Mouse (Mus musculus) heart, embryonic 14.5 days (tissue): ENCODE measurements around the gene Ccser1. TPM values are rescaled to one million over a fixed set of nuclear protein-coding genes. Genes with fewer than 3 reads are reported as not detected.

ENCODE experiments used
- ATAC-seq: fragments of 200-750 bp; cut with Nextera tagmentation; 2 replicates; pipeline ENCODE4 v1.8.0; 2017; ENCODE audit warnings: low read depth, moderate TSS enrichment; ENCODE audit not compliant: insufficient number of reproducible peaks, insufficient read depth, low FRiP score
- H3K27ac ChIP-seq, 2 experiments: fragments of 200-500 bp in 1 of 2; fragments of 300-500 bp in 1 of 2; sonication (generic) in 1 of 2; replicated peaks in 1 of 2; 2 replicates each; pipeline ENCODE4 v1.5.1; 2012 to 2014; ENCODE audit warnings: low read depth in 2 of 2, low read length in 2 of 2, control low read depth in 1 of 2, mild to moderate bottlenecking in 1 of 2, mixed read lengths in 1 of 2; ENCODE audit not compliant: control insufficient read depth in 1 of 2, insufficient read depth in 1 of 2
- H3K27me3 ChIP-seq: fragments of 300-500 bp; sonication (generic); 2 replicates; pipeline ENCODE4 v1.6.1; 2014; ENCODE audit warnings: mild to moderate bottlenecking, low read length, control low read depth; ENCODE audit not compliant: control insufficient read depth, insufficient read depth
- H3K36me3 ChIP-seq: fragments of 300-500 bp; sonication (generic); 2 replicates; pipeline ENCODE4 v1.6.1; 2014; ENCODE audit warnings: mild to moderate bottlenecking, control low read depth, low read length, mixed read lengths; ENCODE audit not compliant: control insufficient read depth, insufficient read depth
- H3K4me1 ChIP-seq, 2 experiments: fragments of 200-500 bp in 1 of 2; fragments of 300-500 bp in 1 of 2; sonication (generic) in 1 of 2; 2 replicates each; pipeline ENCODE4 v1.6.1; 2012 to 2014; ENCODE audit warnings: low read length in 2 of 2, control low read depth in 1 of 2, mixed read lengths in 1 of 2; ENCODE audit not compliant: control insufficient read depth in 2 of 2, insufficient read depth in 2 of 2
- H3K4me2 ChIP-seq: fragments of 300-500 bp; sonication (generic); 2 replicates; pipeline ENCODE4 v1.6.1; 2014; ENCODE audit warnings: mild to moderate bottlenecking, low read length
- H3K4me3 ChIP-seq, 2 experiments: fragments of 200-500 bp in 1 of 2; fragments of 300-500 bp in 1 of 2; sonication (generic) in 1 of 2; 2 replicates each; pipeline ENCODE4 v1.5.1; 2012 to 2014; ENCODE audit warnings: low read length in 2 of 2, mild to moderate bottlenecking in 2 of 2, control low read depth in 1 of 2, low read depth in 1 of 2, moderate library complexity in 1 of 2; ENCODE audit not compliant: control insufficient read depth in 1 of 2, insufficient read depth in 1 of 2
- H3K9ac ChIP-seq: fragments of 300-500 bp; sonication (generic); 2 replicates; pipeline ENCODE4 v1.6.1; 2014; ENCODE audit warnings: mild to moderate bottlenecking, low read length
- H3K9me3 ChIP-seq: fragments of 300-500 bp; sonication (generic); 2 replicates; pipeline ENCODE4 v1.6.1; 2016; ENCODE audit warnings: low read length, control low read depth; ENCODE audit not compliant: control insufficient read depth
- WGBS: fragments of 180-500 bp; shearing (Covaris S2); extraction: QIAGEN DNeasy Blood & Tissue Kit; methylation state at CpG from one replicate; pipeline ENCODE4 v1.1.7; 2014; 5-methylcytosine and 5-hydroxymethylcytosine counted together
- polyA plus RNA-seq: library from polyadenylated mRNA; unstranded; fragments of >200 nt; fragmentation: Nextera tagmentation; extraction: Ambion mirVana; gene quantifications from 2 replicates; pipeline ENCODE4 v1.2.1, GENCODE M21; 2014

Gene Ccser1
- polyA plus RNA-seq, 1 experiment from 2014 or later = 3.7 TPM

DNA sequence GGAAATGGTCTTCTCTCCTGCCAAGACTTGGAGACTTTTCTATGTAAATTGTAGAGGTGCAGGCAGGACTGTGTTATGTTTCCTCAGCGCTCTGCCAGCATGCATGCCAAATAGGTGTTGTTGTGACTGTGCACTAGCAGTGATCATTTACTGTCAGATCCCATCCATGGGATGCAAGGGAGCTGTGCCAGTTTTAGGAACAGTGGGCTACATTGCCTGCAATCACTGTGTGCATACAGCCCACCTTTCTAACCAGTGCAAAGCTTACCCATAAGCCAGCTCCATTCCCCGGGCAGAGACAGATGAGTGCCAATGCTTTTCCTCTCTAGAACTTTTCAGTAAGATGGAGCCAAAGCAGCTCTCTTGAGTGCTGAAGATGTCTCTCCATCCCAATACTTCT is 606.6 kb downstream of the Ccser1 start:
- H3K4me2 ChIP-seq = no peak overlapping the region
- H3K27ac ChIP-seq = no peak overlapping the region
- WGBS = 89% methylated on average over 2 of the region's 2 CpGs
- no peaks in the 10 kb centered on the region for H3K9me3 ChIP-seq
- H3K27me3 ChIP-seq = no peaks in the 10 kb centered on the region
- no peak overlapping the region for H3K9ac ChIP-seq
- no peaks in the 10 kb centered on the region for H3K4me1 ChIP-seq
- no peaks in the 10 kb centered on the region for H3K36me3 ChIP-seq
- no peak for ATAC-seq
- H3K4me3 ChIP-seq = no peak overlapping the region

DNA sequence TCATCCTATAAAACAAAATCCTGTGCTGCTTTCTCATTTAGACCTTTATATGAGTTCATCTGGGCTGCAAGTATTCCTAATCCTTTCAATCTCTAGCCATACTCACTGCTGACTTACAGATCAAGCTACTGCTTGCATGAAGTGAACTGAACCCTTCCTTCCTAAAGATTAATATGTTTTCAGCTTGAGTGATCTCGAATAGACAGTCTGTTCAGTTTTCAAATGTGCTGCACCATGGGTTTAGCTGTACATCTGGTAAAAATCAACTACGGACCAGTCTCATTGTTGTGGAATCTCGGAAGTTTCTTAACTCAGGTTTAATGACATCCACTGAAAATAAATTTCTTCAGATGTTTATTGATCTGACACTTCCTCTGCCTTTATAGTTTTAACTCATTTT is 620.8 kb downstream of the Ccser1 start:
- Histone ChIP-seq H3K36me3 (no peaks in the 10 kb centered on the region), H3K4me1 (no peaks in the 10 kb centered on the region), H3K27ac (no peak overlapping the region), H3K9ac (no peak overlapping the region), H3K27me3 (no peaks in the 10 kb centered on the region), H3K4me2 (no peak overlapping the region), H3K9me3 (no peaks in the 10 kb centered on the region), H3K4me3 (no peak overlapping the region)
- 70% methylated on average over 3 of the region's 3 CpGs for WGBS
- ATAC-seq = no peak

DNA sequence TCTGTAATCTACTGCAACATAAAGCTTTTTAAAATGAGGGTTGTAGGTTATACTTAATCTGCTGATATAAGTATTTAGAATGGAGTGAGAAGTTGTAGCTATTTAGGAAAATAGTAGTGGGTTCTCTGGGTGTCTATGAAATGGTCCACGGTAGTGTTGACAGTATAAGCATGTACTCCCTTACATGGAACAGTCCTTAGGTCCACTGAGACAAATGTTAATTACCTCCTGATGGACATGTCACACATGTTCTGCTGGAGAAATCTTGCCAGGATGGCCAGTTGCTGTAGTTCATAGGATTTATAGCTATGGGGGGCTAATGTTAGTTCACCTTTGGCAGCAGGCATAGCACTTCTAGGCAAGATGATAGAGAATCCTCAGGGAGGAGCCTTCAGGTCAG is 625.4 kb downstream of the Ccser1 start:
- Histone ChIP-seq H3K27me3 (no peaks in the 10 kb centered on the region), H3K36me3 (no peaks in the 10 kb centered on the region), H3K4me2 (no peak overlapping the region), H3K9ac (no peak overlapping the region), H3K9me3 (no peaks in the 10 kb centered on the region), H3K27ac (no peak overlapping the region), H3K4me1 (no peaks in the 10 kb centered on the region), H3K4me3 (no peak overlapping the region)
- 86% methylated on average over 1 of the region's 1 CpGs for WGBS
- ATAC-seq = no peak

DNA sequence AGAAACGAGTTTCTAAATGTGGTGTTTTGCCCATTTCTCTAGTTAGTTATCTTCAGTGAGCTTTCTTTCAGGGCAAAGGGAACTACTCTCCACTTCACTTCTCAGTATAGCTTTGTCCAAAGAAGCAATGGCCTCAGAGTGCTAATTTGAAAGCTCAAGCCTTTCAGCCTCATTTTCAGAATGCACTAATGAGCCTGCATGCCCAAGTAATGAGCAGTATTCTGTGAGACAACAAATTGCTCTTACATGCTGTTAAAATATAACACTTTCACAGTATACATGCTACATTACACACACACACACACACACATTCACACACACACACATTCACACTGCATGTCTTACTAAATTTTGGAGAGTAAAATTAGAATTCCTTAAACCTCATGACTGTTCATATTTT is 637.6 kb downstream of the Ccser1 start:
- no peaks in the 10 kb centered on the region for H3K4me1 ChIP-seq
- H3K4me3 ChIP-seq = no peak overlapping the region
- 63% methylated on average over 1 of the region's 1 CpGs for WGBS
- no peaks in the 10 kb centered on the region for H3K27me3 ChIP-seq
- no peaks in the 10 kb centered on the region for H3K36me3 ChIP-seq
- no peak overlapping the region for H3K27ac ChIP-seq
- H3K9me3 ChIP-seq = no peaks in the 10 kb centered on the region
- no peak overlapping the region for H3K9ac ChIP-seq
- no peak for ATAC-seq
- H3K4me2 ChIP-seq = no peak overlapping the region

- H3K36me3 ChIP-seq = no peaks in the 10 kb centered on the region
- no peaks in the 10 kb centered on the region for H3K4me1 ChIP-seq
- H3K4me3 ChIP-seq = no peak overlapping the region
- H3K9ac ChIP-seq = no peak overlapping the region
- 83% methylated on average over 1 of the region's 1 CpGs for WGBS
- no peak overlapping the region for H3K27ac ChIP-seq
- H3K9me3 ChIP-seq = no peaks in the 10 kb centered on the region
- H3K27me3 ChIP-seq = no peaks in the 10 kb centered on the region
- no peak for ATAC-seq
- no peak overlapping the region for H3K4me2 ChIP-seq
Measured at GRCm38 (mm10) chr6:61876302-61876701, 696.2 kb downstream of the Ccser1 start.

GRCm38 (mm10) chr6:61898238-61898637 is 718.1 kb downstream of the Ccser1 start:
- H3K27me3 ChIP-seq = no peaks in the 10 kb centered on the region
- no peaks in the 10 kb centered on the region for H3K4me1 ChIP-seq
- H3K9me3 ChIP-seq = no peaks in the 10 kb centered on the region
- H3K27ac ChIP-seq = no peak overlapping the region
- no peaks in the 10 kb centered on the region for H3K36me3 ChIP-seq
- no peak overlapping the region for H3K4me2 ChIP-seq
- no peak overlapping the region for H3K4me3 ChIP-seq
- ATAC-seq = no peak
- no peak overlapping the region for H3K9ac ChIP-seq
- WGBS = 73% methylated on average over 4 of the region's 4 CpGs

DNA sequence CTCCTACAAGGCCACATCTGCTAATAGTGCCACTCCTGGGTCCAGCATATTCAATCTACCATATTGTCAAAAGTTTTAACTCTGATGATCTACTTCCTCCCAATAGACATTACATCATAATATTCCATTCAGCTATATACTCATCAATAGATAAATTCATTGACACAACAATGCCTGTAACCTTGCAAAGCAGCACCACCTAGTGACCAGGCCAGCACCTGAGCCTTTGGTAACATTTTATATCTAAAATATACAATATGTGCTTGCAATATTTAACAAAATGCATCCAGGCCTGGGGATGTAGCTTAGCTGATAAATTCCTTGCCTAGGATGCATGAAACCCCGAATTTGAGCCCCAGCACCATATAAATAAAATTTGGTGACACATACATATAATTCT is 722.6 kb downstream of the Ccser1 start:
- Histone ChIP-seq H3K9ac (no peak overlapping the region), H3K4me2 (no peak overlapping the region), H3K4me1 (no peaks in the 10 kb centered on the region), H3K36me3 (no peaks in the 10 kb centered on the region), H3K27me3 (no peaks in the 10 kb centered on the region), H3K9me3 (no peaks in the 10 kb centered on the region), H3K4me3 (no peak overlapping the region), H3K27ac (no peak overlapping the region)
- WGBS = 15% methylated on average over 1 of the region's 1 CpGs
- ATAC-seq = no peak

DNA sequence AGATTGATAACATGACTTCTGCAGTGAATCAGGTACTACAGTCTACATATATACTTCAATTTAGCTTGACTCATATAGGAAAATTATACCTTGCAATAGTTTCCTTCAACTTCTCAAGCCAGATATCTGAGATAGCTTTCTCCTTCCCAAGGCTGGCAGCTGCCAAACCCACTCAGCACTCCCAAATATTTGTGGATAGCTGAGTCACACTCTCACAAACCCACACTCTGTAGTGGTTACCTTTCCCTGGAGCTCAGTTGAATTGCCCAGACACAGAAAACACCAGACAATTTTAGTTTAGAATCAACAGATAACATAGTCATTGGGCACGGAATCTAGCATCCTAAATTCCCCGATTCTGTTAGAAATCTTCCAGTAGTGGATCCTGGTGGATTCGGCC is 732.8 kb downstream of the Ccser1 start:
- Histone ChIP-seq H3K27me3 (no peaks in the 10 kb centered on the region), H3K4me3 (no peak overlapping the region), H3K27ac (no peak overlapping the region), H3K4me2 (no peak overlapping the region), H3K9me3 (no peaks in the 10 kb centered on the region), H3K9ac (no peak overlapping the region), H3K36me3 (no peaks in the 10 kb centered on the region), H3K4me1 (no peaks in the 10 kb centered on the region)
- no peak for ATAC-seq
- 89% methylated on average over 3 of the region's 3 CpGs for WGBS
